Mouse (Mus musculus): Measurements from ENCODE around the gene Flt3l. TPM values are rescaled to one million over a fixed set of nuclear protein-coding genes. Genes with fewer than 3 reads are reported as not detected.

The Flt3l gene
- polyA plus RNA-seq, 1 experiment = 7.2 TPM

GRCm38 (mm10) chr7:45095367-45095766 lies 40.9 kb downstream of the Flt3l start:
- Histone ChIP-seq H3K4me2 (ENCODE audit: low read depth) (no peak overlapping the region), H3ac (ENCODE audit: control insufficient read depth, insufficient read length) (no peak overlapping the region), H3K4me3 (no peak overlapping the region), H3K79me2 (ENCODE audit: control insufficient read depth, insufficient read depth) (no peaks in the 10 kb centered on the region), H3K36me3 (ENCODE audit: control insufficient read depth, insufficient read depth) (no peaks in the 10 kb centered on the region), H3K27me3 (ENCODE audit: control insufficient read depth, insufficient read depth, insufficient read length) (no peaks in the 10 kb centered on the region)
- no peak for TF ChIP-seq MYOG (IDR thresholded peaks at IDR 0.05; ENCODE audit: control insufficient read depth in 1 of 3, insufficient read depth in 1 of 3, insufficient read length in 2 of 3, low read depth in 2 of 3)
- TF ChIP-seq USF1 (IDR thresholded peaks at IDR 0.05; ENCODE audit: low read depth) = no peak
- no peak for TF ChIP-seq SRF (IDR thresholded peaks at IDR 0.05; ENCODE audit: control insufficient read depth, insufficient read length, low read depth)
- TF ChIP-seq TCF12 (IDR thresholded peaks at IDR 0.05; ENCODE audit: insufficient read depth, poor library complexity, severe bottlenecking) = no peak
- TF ChIP-seq MAX (IDR thresholded peaks at IDR 0.05; ENCODE audit: low read depth) = no peak
- TF ChIP-seq POLR2A (IDR thresholded peaks at IDR 0.05; ENCODE audit: insufficient read length, low read depth) = no peak
- TF ChIP-seq CEBPB (IDR thresholded peaks at IDR 0.05; ENCODE audit: insufficient read depth, poor library complexity, severe bottlenecking) = no peak
- TF ChIP-seq E2F4 (IDR thresholded peaks at IDR 0.05; ENCODE audit: insufficient read depth) = no peak

- Histone ChIP-seq H3K36me3 (ENCODE audit: control insufficient read depth, insufficient read depth) (no peaks in the 10 kb centered on the region), H3K27me3 (ENCODE audit: control insufficient read depth, insufficient read depth, insufficient read length) (no peaks in the 10 kb centered on the region), H3ac (ENCODE audit: control insufficient read depth, insufficient read length) (no peak overlapping the region), H3K4me3 (no peak overlapping the region), H3K4me2 (ENCODE audit: low read depth) (no peak overlapping the region), H3K79me2 (ENCODE audit: control insufficient read depth, insufficient read depth) (no peaks in the 10 kb centered on the region)
- TF ChIP-seq POLR2A (IDR thresholded peaks at IDR 0.05; ENCODE audit: insufficient read length, low read depth) = no peak
- no peak for TF ChIP-seq MAX (IDR thresholded peaks at IDR 0.05; ENCODE audit: low read depth)
- no peak for TF ChIP-seq USF1 (IDR thresholded peaks at IDR 0.05; ENCODE audit: low read depth)
- no peak for TF ChIP-seq POLR2AphosphoS2 (IDR thresholded peaks at IDR 0.05; ENCODE audit: insufficient read length, low read depth)
- TF ChIP-seq TCF3 (IDR thresholded peaks at IDR 0.05; ENCODE audit: insufficient read length, low read depth) = no peak
- TF ChIP-seq REST (IDR thresholded peaks at IDR 0.05; ENCODE audit: insufficient read depth, insufficient read length) = no peak
- no peak for TF ChIP-seq CEBPB (IDR thresholded peaks at IDR 0.05; ENCODE audit: insufficient read depth, poor library complexity, severe bottlenecking)
- no peak for TF ChIP-seq MYOG (IDR thresholded peaks at IDR 0.05; ENCODE audit: control insufficient read depth in 1 of 3, insufficient read depth in 1 of 3, insufficient read length in 2 of 3, low read depth in 2 of 3)
- TF ChIP-seq TCF12 (IDR thresholded peaks at IDR 0.05; ENCODE audit: insufficient read depth, poor library complexity, severe bottlenecking) = no peak
- TF ChIP-seq MYOD1 (IDR thresholded peaks at IDR 0.05; ENCODE audit: control insufficient read depth in 1 of 3, insufficient read length in 2 of 3, low read depth in 2 of 3) = no peak
- no peak for TF ChIP-seq SRF (IDR thresholded peaks at IDR 0.05; ENCODE audit: control insufficient read depth, insufficient read length, low read depth)
- TF ChIP-seq E2F4 (IDR thresholded peaks at IDR 0.05; ENCODE audit: insufficient read depth) = no peak
Observed at GRCm38 (mm10) chr7:45094121-45094520, 42.1 kb downstream of the Flt3l start.

- no peaks in the 10 kb centered on the region for H3K36me3 ChIP-seq (ENCODE audit: control insufficient read depth, insufficient read depth)
- no peak overlapping the region for H3K4me3 ChIP-seq
- H3K27me3 ChIP-seq (ENCODE audit: control insufficient read depth, insufficient read depth, insufficient read length) = no peaks in the 10 kb centered on the region
- H3K79me2 ChIP-seq (ENCODE audit: control insufficient read depth, insufficient read depth) = no peaks in the 10 kb centered on the region
- TF ChIP-seq MYOD1 (IDR thresholded peaks at IDR 0.05; ENCODE audit: control insufficient read depth in 1 of 3, insufficient read length in 2 of 3, low read depth in 2 of 3) (no peak), POLR2AphosphoS2 (IDR thresholded peaks at IDR 0.05; ENCODE audit: insufficient read length, low read depth) (no peak), USF1 (IDR thresholded peaks at IDR 0.05; ENCODE audit: low read depth) (no peak)
- H3K4me2 ChIP-seq (ENCODE audit: low read depth) = no peak overlapping the region
- H3ac ChIP-seq (ENCODE audit: control insufficient read depth, insufficient read length) = no peak overlapping the region
Observed at GRCm38 (mm10) chr7:45093516-45093905, 42.7 kb downstream of the Flt3l start.

GRCm38 (mm10) chr7:45092828-45093515 lies 43.3 kb downstream of the Flt3l start:
- Histone ChIP-seq H3K4me2 (ENCODE audit: low read depth) (no peak overlapping the region), H3K27me3 (ENCODE audit: control insufficient read depth, insufficient read depth, insufficient read length) (no peaks in the 10 kb centered on the region), H3K4me3 (no peak overlapping the region), H3ac (ENCODE audit: control insufficient read depth, insufficient read length) (no peak overlapping the region), H3K36me3 (ENCODE audit: control insufficient read depth, insufficient read depth) (no peaks in the 10 kb centered on the region), H3K79me2 (ENCODE audit: control insufficient read depth, insufficient read depth) (no peaks in the 10 kb centered on the region)
- no peak for TF ChIP-seq USF1 (IDR thresholded peaks at IDR 0.05; ENCODE audit: low read depth)
- no peak for TF ChIP-seq E2F4 (IDR thresholded peaks at IDR 0.05; ENCODE audit: insufficient read depth)
- TF ChIP-seq MYOG (IDR thresholded peaks at IDR 0.05; ENCODE audit: control insufficient read depth in 1 of 3, insufficient read depth in 1 of 3, insufficient read length in 2 of 3, low read depth in 2 of 3) = no peak
- TF ChIP-seq MYOD1 (IDR thresholded peaks at IDR 0.05; ENCODE audit: control insufficient read depth in 1 of 3, insufficient read length in 2 of 3, low read depth in 2 of 3) = no peak
- no peak for TF ChIP-seq POLR2AphosphoS2 (IDR thresholded peaks at IDR 0.05; ENCODE audit: insufficient read length, low read depth)
- TF ChIP-seq TCF3 (IDR thresholded peaks at IDR 0.05; ENCODE audit: insufficient read length, low read depth) = no peak
- no peak for TF ChIP-seq REST (IDR thresholded peaks at IDR 0.05; ENCODE audit: insufficient read depth, insufficient read length)
- TF ChIP-seq POLR2A (IDR thresholded peaks at IDR 0.05; ENCODE audit: insufficient read length, low read depth) = no peak
- TF ChIP-seq MAX (IDR thresholded peaks at IDR 0.05; ENCODE audit: low read depth) = no peak
- TF ChIP-seq SRF (IDR thresholded peaks at IDR 0.05; ENCODE audit: control insufficient read depth, insufficient read length, low read depth) = no peak
- no peak for TF ChIP-seq CEBPB (IDR thresholded peaks at IDR 0.05; ENCODE audit: insufficient read depth, poor library complexity, severe bottlenecking)
- no peak for TF ChIP-seq TCF12 (IDR thresholded peaks at IDR 0.05; ENCODE audit: insufficient read depth, poor library complexity, severe bottlenecking)

GRCm38 (mm10) chr7:45092048-45092447 lies 44.2 kb downstream of the Flt3l start, which contains the start of gene Rcn3:
Gene Rcn3, minus strand, starts transcription at chr7:45092221.
- TF ChIP-seq POLR2AphosphoS2 (IDR thresholded peaks at IDR 0.05; ENCODE audit: insufficient read length, low read depth) (peak; percentile 69), TCF3 (IDR thresholded peaks at IDR 0.05; ENCODE audit: insufficient read length, low read depth) (no peak), REST (IDR thresholded peaks at IDR 0.05; ENCODE audit: insufficient read depth, insufficient read length) (no peak), POLR2A (IDR thresholded peaks at IDR 0.05; ENCODE audit: insufficient read length, low read depth) (peak; percentile 50)
- Histone ChIP-seq H3K4me2 (ENCODE audit: low read depth) (peak within 1 kb of the TSS; percentile 75), H3K36me3 (ENCODE audit: control insufficient read depth, insufficient read depth) (no peaks in the 10 kb centered on the region), H3K79me2 (ENCODE audit: control insufficient read depth, insufficient read depth) (no peaks in the 10 kb centered on the region), H3ac (ENCODE audit: control insufficient read depth, insufficient read length) (no peak within 1 kb of the TSS), H3K4me3 (peak within 1 kb of the TSS; percentile 38), H3K27me3 (ENCODE audit: control insufficient read depth, insufficient read depth, insufficient read length) (no peaks in the 10 kb centered on the region)

Data from myocyte (in vitro differentiated cells).